In the genomic region with DNA sequence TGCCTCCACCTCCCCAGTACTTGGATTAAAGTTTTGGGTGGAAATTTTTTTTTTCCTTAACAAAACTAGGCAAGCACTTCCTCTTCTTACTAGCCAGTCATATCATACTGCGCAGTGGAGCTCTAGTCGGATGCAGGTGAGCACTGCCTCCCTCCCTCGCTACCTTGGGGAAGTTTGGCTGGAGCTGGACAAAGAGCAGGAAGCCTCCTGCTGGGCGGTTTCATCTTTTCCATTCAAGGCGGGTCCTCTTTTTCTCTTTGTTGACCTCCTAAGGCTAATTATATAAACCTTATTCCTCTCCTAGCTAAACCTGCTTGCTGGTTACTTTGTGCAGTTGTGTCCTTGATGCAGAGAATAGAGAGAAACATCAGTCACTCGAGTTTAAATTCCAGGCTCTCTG, we compare ENCODE assay signal across 23 mouse cellular contexts.
"Had no signal": no experiment of that assay in that cellular context is flagged by ENCODE, and none has a peak within 500 bp of the region (broad histone marks: within the 10 kb centered on the region; RNA-seq: fewer than 3 reads in every experiment).

No protein-coding gene starts in this region.

- H3K9me3 ChIP-seq: heart, embryonic 10.5 days; heart, embryonic 12.5 days; hindbrain, embryonic 10.5 days; hindbrain, embryonic 12.5 days; intestine, embryonic 15.5 days; limb, embryonic 10.5 days; limb, embryonic 12.5 days; liver, embryonic 13.5 days had no signal

- H3K4me3 ChIP-seq: gastrocnemius, adult 2 months; heart, embryonic 10.5 days; heart, embryonic 12.5 days; hindbrain, embryonic 10.5 days; hindbrain, embryonic 12.5 days; intestine, embryonic 15.5 days; layer of hippocampus, adult 2 months; limb, embryonic 10.5 days; limb, embryonic 12.5 days; liver, embryonic 13.5 days had no signal

- H3K27ac ChIP-seq: gastrocnemius, adult 2 months; heart, embryonic 10.5 days; hindbrain, embryonic 10.5 days; hindbrain, embryonic 12.5 days; hindbrain, embryonic 14.5 days; intestine, embryonic 15.5 days; layer of hippocampus, adult 2 months; limb, embryonic 10.5 days; limb, embryonic 12.5 days; liver, embryonic 13.5 days had no signal

- H3K36me3 ChIP-seq: liver, embryonic 13.5 days had no signal

- H3K4me1 ChIP-seq: heart, embryonic 10.5 days; heart, embryonic 12.5 days; hindbrain, embryonic 12.5 days; intestine, embryonic 15.5 days; limb, embryonic 10.5 days; limb, embryonic 12.5 days had no signal

- DNase-seq: gastrocnemius, adult 2 months; gastrocnemius, postnatal 10 days; gastrocnemius, postnatal 25 days; heart, adult 18-20 months; heart, postnatal 10 days; heart, postnatal 4 days; kidney, adult 18-20 months; kidney, adult 8-10 months; kidney, postnatal 10 days; kidney, postnatal 25 days; kidney, postnatal 4 days; layer of hippocampus, postnatal 36 days; liver; liver, embryonic 13.5 days had no signal

- H3K27me3 ChIP-seq: heart, embryonic 12.5 days; hindbrain, embryonic 12.5 days; intestine, embryonic 15.5 days; limb, embryonic 12.5 days; liver, embryonic 13.5 days had no signal

- H3K9ac ChIP-seq: heart, embryonic 12.5 days; hindbrain, embryonic 12.5 days; hindbrain, embryonic 14.5 days; intestine, embryonic 15.5 days; limb, embryonic 12.5 days; liver, embryonic 13.5 days had no signal
